Mouse (Mus musculus) monocyte, adult 5-6 weeks (primary cell): ENCODE results near the gene D630003M21Rik. TPM values are rescaled to one million over a fixed set of nuclear protein-coding genes. Genes with fewer than 3 reads are reported as not detected.

Source experiments
- ATAC-seq: fragments of 153-309, 156-312 bp; replicated peaks from 2 replicates; pipeline ENCODE4 v1.8.0; 2017; ENCODE audit warnings: mild to moderate bottlenecking; ENCODE audit not compliant: low TSS enrichment, insufficient number of reproducible peaks, severe bottlenecking, poor library complexity, low FRiP score
- total RNA-seq: library from RNA; stranded (forward); fragments of 200-1000, 200-491, 200-594 nt; gene quantifications from 3 replicates; pipeline ENCODE4 v1.2.3, GENCODE M21; 2017

Gene D630003M21Rik
- total RNA-seq, 1 experiment from 2014 or later = not detected

DNA sequence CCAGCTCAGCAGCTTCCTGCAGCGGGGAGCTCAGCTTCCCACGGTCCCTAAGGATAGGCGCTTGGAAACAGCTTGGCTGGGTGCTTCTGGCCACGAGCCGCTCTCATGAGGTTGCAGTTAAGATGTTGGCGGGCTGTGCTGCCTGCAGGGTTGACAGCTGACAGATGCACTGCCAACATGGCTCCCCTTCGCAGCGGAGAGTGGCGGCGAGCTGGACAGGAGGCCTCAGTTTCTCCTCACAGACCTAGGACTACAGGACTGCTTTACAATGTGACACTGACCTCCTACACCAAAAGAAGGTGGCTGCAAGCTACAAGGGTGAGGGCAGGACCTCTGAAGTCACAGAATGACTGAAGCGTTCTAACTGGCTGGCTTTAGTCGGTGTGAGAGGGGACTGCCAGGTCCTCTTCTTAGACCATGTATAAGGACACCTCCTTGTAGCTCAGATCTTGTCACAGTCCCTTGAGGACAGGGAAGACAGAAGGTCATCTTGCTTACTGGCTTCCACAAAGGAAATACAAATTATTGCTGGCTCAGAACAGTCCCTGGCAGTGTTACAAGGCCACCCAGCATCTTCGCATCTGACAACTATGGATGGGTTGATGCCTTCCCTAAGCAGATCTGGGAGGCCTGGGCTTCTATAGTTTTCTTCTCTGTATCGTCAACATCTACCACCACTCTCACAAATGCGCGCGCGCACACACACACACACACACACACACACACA, 13.3 kb upstream of the D630003M21Rik start:
- no peak for ATAC-seq

DNA sequence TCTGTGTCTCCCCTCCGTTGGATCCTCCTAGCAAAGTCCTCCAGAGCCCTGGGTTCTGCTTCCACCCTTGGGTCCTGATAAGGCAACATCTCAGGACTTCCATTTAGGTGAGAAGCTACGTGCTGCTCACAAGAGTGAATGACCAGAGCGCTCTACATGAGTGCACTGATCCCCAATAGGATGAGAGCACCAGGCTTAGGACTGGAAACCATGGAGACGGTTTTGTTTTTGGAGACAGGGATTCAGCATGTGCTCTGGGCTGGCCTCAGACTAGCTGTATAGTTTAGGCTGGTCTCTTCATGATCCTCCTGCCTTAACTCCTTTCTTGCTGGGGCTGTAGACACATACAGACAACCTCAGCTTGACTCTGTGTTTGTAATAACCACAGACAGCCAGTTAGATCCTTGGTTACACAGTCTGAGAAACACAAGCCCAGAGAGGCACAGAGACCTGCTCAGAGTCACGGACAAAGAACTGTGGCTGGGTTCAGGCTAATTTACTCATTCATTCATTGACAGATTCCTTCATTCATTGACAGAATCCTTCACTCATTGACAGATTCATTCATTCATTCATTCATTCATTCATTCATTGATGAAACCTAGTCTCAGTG, 12.2 kb upstream of the D630003M21Rik start:
- ATAC-seq = no peak

DNA sequence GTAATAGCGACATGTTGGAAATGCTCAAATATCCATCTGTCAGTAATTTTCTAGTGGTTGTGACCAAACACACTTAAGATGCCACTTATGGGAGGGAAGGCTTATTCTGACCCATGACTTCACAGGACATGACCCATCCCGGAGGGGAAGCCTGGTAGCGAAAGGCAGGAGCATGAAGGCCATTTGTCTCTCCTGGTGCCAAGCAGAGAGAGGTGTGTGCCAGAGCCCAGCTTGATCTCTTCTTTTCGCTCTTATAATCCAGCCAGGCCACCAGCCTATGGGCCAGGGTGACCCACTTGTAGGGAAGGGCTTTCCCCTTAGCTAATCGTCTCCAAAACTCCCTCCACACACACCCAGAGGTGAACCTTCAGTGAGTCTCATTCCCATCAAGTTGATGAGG, 9.1 kb upstream of the D630003M21Rik start:
- ATAC-seq = no peak

DNA sequence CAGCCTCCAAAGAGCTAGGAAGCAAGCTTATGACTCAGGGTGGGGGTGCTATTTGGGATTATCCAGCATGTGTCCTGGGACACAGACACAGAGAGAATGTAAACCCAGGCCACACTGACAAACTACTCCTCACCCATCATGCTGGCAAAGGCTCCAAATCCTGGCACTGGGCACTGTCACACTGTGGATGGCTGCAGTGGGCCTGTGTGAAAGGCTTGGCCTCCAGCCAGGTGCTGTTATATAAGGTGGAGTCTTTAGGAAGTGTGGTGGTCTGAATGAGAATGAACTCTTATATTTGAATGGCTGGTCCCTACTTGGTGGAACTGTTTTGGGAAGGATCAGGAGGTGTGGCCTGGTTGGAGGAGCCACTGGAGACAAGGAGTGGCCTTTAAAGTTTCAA, 7.7 kb upstream of the D630003M21Rik start:
- ATAC-seq = no peak

DNA sequence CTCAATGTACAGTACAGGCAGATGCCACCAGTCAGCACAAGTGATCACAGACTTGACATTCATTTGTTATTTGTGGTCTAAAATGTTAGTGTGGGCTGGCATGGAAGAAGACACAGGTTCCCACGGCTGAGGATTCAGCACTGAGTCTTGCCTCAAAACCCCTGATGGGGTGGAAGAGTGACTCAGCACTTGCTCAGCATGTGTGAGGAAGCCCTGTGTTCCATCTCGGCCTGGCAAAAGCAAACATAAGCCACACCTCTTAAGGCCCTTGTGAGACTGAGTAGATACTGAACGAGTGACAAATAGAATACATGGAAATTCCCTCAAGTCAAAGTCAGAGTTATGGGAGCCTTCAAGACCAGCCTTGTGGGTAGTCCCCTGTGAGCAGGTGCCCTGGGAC, 4.1 kb upstream of the D630003M21Rik start:
- ATAC-seq = no peak

DNA sequence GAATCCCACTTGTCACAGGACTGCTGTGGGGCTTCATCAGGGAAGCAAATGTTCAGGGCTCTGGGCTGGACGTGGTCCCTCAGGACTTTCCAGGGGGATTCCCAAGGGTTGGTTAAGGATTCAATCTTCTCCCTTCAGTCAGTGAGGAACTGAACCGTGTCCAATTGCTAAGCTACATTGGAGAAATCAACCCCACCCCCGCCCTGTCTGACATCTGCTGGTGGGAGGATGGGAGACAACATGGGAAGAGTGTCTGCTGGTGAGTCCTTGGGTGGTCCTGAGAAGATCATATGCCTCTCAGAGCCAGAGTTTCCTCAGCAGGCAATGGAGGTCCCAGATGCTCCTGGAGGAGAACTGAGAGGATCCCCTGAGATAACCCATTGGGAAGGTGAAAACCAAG, 3.4 kb upstream of the D630003M21Rik start:
- ATAC-seq = no peak

DNA sequence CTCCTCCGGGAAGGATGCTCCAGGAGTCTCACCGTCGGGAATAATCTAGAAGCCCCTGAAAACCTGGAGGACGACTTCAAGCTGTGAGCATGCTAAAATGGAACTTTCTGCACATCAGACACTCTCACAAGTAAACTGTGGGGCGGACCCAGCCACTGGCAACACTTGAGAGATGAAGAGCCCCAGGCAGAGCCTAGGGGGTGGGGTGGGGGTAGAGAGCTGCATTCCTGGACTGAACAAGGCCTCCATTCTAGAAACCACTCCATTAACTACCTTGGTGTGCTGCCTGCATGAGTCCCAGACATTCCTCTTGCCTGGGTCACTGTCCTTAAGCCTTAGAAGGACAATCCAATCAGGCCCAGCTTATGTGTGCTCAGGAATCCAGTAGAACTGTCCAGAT, 2.0 kb upstream of the D630003M21Rik start:
- ATAC-seq = no peak

DNA sequence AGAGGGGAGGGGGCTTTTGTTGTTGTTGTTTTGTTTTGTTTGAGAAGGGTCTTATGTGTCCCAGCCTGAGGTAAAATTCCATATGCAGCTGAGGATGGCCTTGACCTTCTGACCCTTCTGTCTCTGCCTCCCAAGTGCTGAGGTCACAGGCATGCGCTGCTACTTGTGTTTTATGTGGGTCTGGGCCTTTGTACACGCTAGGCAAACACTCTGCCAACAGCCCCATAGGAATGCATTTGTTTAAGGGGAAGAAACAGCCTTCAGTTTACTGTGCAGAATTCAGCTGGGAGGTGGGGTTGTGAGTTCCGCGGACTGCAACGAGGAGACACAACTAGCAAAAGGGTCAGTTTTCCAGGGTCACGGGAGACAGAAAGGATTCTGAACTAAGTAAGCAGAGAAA, 1.6 kb upstream of the D630003M21Rik start:
- ATAC-seq = no peak

DNA sequence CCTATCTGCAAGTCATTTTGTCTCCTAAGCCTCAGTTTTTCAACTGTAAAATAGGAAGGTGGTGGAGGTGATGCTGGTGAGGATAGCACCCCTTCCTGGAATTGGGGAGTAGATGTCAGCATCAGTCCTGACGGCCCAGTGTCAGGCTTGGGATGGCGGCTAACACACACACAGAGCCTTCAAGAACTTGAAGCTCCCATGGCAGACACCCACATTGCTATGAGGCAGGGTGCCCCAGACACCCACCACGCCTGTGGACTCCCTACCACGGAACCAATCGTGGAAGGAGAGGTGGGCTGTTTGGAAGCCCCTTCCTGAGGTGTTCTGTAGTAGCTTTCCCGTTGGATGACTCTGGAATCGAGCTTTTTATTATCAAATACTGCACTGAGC, 476 bp upstream of the D630003M21Rik start:
- no peak for ATAC-seq

DNA sequence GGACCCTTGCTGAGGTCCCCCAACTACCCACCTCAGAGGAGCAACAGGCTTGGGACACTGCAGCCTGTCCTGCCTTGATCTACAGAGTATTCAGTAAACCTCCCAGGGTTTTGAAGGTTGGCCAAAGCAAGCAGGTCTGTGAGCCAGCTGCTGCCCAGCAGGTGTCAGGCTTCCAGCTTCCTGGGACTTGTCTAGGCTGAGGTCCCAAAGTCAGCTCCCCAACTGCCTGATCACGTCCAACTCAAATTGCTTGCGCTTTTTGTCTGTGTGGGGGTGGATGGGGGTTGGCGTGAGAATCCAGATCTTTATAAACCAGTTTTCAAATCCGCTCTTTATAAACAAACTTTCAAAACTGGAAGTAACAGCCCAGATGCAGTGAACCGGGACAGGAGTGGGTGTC, 3.7 kb downstream of the D630003M21Rik start:
- ATAC-seq = no peak

DNA sequence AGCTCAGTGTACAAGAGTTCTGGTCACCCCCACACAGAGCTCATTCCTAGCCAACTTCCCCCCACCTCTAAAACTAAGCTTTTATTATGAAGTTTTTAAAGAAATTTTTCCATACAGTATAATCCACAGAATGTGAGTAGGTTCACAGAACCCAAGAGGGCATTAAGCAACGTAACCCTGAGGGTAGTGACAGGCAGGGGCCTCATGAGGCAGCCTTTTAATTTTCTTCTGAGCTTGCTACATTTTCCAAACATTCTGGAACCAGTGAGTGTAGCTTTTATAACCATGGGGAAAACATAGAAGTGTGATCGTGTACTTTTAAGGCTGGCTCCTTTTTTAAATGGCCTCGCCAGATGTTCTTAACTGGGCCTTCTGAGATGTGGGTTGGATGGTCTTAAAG, 5.5 kb downstream of the D630003M21Rik start:
- no peak for ATAC-seq

DNA sequence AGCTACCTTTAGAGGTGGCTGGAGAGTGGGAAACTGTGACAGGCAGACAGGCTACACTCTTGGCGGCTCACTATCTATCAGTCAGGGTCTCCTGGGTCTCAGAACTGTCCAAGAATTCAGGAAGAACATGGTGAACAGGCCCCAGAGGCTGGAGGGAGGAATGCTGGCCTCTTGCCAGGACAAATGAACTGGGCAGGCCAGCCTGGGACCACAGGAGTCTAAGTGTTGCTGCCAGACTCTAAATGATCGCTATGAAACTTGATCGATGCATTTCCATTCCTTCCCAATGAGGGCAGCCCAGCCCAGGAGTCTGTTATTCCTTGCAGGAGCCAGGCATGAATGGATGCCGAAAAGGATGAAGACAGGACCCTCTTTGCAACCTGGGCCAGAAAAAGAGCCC, 6.4 kb downstream of the D630003M21Rik start:
- ATAC-seq = no peak

DNA sequence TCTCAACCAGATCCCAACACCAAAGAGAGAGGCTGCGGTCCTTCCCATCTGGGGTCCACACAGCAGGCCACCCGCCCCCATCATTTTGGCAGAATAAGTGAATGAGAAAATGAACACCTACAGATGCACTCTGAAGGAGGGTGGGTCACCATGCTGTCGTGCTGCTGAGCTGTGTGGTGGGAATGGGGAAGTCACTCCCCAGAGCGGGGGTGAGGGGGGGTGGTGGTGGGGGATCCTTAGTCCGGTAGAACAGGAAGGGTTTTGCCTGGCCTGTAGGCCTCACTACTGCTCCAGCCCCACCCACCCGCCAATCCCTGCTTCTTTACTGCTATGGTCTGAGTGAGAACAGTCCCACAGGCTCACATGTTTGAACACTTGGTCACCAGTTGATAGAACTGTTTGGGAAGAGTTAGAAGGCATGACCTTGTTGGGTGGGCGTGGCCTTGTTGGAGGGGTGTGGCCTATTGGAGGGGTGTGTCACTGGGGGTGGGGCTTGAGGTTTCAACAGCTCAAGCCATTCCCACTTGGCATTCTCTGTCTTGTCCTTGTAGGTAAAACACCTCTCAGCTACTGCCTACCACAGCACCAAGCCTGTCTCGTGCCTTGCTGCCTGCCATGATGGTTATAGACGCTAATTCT, 7.5 kb downstream of the D630003M21Rik start:
- ATAC-seq = no peak

DNA sequence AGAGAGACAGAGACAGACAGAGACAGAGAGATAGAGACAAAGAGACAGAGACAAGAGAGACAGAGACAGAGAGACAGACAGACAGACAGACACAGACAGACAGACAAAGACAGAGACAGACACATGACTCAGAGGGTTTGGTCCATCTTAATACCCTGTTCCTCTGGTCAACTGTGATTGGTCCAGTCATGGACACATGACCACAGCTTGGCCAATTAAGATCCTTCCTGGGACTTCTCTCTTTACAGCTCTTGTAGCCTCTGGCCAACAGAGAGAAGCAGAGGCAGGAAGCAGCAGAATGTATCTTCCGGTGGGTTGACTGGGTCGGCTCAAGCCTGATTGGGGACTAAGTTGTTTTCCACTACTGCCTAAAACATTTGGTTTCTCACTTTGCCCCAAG, 9.5 kb downstream of the D630003M21Rik start:
- ATAC-seq = no peak

DNA sequence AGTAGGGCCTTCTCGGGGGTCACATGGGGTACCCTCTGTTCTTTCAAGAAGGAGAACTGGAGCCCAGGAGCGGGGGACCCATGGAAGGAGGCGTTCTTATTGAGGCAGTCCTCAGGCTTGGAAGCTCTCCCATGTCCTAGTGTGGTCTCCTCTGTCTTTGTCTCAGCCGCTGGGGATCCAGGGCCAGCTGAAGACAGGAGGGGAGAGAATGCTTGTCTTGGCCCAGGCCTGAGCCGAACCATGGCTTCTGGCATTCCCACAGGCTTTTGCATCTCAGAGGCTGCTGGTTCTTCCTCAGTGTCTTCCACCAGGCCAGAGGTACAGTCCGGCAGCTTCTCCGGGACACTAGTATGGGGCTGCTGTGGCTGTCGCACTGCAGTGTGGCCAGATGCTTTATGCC, 12.5 kb downstream of the D630003M21Rik start:
- no peak for ATAC-seq

DNA sequence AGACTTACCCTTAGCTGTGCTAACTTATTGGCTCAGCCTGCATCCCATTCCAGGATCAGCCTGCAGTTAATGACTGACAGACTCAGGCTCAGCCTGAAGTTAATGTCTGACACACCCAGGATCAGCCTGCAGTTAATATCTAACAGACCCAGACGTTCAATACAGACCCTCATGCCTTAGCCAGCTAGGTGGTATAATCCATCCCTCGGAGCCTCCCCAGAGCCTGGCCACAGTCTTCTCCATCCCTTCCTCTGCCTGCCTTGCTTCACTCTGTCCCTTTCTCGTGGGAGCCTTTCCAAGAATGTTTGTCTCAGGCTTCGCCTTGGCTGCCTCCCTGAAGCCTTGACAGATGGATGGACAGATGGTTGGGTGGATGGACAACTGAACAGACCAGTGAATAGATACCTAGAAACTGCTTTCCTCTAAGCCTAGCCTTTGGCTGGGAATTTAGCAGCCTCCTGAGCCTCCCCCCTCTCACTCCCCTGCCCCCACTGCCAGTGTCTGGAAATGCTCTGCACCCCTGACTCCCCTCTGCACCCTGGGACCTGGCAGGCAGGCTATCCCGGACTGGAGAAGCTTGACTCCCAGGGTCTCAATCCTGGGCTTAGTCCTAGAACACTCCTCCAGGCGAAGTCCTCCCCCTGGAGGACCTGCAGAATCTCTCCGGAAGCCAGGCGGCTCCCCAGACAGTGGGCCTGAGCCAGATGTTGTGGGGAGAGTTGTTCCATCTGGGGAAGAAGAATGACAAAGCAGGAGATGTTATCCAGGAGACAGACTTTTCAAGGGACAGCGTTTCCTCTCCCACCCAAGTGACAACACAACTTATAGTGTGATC, 13.5 kb downstream of the D630003M21Rik start:
- no peak for ATAC-seq

DNA sequence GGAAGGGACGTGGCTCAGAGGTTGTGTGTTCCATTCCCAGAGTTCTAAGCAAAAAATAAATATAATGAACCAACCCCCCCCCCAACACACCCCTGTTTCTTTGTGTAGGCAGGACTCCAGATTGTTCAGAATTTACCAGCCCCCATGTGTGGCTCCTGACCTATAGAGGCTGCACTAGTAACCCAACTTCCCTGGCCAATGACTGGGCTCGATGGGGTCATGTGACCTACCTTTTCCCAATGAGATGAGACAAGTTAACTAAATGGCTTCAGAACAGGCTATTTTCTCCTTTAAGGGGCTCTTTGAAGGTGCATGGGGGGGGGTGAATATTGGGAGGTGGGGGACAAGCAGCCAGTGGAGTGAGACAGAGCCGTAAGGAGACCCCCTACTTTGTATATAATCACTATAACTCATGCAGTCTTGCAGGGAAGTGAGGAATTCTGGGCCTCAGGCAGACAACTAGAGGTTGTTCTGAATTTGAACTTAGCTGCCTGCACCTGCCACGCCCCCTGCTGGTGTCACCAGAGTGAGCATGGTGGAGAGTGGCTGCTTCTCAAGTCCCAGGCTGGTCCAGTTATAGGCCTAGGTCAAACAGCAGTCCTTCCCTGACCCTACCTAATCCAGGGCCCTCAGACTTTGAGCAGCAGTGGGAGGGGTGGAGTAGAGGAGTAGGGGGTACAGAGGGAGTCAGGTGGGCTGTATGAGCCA, 17.1 kb downstream of the D630003M21Rik start:
- no peak for ATAC-seq

DNA sequence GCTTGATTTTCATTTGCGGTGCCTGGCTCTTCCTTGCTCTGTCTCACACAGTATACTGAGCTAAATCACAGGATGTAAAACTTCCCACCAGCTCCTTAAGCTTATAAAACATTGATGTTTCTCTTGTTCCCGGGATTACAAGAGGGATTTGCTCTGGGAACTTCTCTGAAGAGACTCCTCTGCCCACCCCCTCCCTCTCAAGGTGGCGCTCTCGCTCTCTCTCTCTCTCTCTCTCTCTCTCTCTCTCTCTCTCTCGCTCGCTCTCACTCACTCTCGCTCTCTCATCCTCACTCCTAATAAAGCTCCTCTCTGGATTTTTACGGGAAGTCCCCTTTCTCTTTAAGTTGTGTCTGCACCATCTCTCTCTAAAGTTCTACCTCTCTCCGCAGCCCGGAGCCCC, 18.1 kb downstream of the D630003M21Rik start:
- ATAC-seq = no peak

DNA sequence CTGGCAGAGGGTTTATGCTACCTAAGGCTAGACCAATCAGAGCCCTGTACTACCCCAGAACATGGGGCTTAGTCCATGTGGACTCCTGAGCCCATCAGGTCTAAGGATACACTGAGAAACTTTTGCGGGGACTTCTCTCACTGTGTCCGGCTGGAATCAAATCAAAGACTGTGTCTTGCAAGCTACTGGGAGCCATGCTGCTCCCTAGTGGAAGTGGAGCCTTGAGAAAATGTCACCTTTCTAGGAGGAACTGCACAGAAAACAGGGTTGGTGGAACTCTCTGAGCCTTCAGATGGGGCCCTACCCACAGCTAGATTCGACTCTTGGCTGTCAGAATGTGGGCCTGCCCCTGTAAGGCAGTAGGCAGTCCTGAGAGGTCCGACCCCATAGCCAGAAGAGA, 18.5 kb downstream of the D630003M21Rik start:
- ATAC-seq = no peak
